Mouse (Mus musculus): ENCODE measurements around the gene Ttc7b.
A peak's percentile ranks its signal among the peaks of the same experiment; 100 is the strongest.

Ttc7b gene

DNA sequence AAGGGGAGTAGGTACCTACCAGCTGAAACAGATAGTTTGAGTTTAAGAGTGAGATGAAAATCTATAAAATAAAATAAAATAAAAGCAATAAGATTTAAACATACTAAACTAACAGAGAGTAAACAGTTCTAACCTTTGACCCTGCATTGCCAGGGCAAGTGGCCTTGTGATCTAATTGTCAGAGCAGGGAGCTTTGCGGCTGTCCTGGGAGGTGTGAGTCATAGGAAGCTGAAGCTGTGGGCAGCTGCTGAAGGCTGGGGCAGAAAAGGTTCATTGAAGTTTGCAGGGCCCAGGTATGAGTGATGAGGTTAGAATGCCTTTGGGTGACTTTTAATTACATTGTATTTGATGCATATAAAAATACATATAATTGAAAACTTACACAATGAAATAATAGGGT is 5.3 kb upstream of the Ttc7b start:
- DNase-seq (ENCODE audit: low read depth, low spot score), result no peak

DNA sequence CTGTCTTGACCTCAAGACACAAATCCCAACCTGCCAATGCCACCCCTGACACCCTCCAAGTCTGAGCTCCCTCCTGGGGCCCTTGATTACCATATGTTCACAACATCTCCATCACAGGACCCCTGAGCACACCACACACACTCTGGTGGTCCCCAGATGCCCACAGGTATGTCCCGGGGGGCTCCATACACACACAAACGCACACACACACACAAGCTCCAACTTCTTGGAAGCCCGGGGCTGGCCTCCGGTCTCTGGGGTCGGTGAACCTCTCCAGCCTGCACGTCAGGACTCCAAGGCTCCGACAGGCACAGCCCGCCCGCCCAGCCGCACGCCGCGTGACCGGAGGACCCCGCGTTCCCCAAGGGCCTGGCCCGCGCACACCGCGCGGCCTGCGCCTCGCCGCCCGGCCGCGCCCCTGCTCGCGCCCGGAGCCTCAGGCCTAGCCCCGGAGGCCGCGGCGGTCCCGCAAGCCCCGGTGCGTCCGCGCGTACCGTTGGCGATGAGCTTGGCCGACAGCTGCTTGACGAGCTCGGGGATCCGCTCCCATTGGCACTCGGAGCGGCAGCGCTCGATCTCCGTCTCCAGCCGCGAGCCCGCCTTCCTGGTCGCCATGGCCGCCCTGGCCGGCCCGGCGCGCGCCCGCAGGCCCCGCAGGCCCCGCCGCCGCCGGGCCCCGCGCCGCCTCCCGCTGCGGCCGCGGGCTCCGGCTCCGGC is 391 bp downstream of the Ttc7b start:
- peak; percentile 48 for DNase-seq (ENCODE audit: low read depth, low spot score)

DNA sequence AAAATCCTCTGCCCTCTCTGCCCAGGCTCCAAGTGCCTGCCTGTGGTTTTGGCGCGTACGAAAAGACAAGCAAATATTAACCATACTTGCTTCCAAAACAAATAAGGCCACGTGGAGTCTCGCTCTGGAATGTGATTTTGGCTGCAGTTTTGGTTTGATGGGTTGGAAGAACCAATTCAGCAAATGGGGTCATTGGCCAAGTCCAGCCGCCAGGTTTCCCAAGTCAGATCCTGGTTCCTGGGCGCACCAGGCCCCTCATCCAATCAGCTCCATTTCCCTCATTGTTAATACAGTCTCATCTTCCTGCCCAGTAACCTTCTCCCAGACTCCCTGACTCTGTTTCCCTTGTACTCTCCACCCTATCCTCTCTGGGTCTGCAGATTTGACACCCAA is 946 bp downstream of the Ttc7b start:
- no peak for DNase-seq (ENCODE audit: low read depth, low spot score)

DNA sequence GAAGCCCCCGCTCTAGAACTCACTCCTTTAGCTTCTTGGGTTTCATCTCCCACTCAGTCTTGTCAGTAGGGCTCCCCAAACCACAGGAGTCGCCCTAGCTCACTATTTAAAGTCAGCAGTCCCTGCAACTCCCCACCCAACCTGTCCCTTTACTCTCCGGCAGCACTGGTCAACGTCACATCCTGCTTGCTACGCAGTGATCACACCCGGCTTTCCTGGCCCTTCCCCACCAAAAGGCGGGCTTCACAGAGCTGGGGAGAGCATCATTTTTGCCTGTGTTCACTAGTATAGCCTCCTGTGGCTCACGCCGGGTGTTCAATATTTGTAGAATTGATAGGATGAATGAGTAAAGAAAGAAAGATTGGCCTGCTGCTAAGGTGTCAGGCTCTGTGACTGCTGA is 3.3 kb downstream of the Ttc7b start:
- DNase-seq (ENCODE audit: low read depth, low spot score), result no peak

DNA sequence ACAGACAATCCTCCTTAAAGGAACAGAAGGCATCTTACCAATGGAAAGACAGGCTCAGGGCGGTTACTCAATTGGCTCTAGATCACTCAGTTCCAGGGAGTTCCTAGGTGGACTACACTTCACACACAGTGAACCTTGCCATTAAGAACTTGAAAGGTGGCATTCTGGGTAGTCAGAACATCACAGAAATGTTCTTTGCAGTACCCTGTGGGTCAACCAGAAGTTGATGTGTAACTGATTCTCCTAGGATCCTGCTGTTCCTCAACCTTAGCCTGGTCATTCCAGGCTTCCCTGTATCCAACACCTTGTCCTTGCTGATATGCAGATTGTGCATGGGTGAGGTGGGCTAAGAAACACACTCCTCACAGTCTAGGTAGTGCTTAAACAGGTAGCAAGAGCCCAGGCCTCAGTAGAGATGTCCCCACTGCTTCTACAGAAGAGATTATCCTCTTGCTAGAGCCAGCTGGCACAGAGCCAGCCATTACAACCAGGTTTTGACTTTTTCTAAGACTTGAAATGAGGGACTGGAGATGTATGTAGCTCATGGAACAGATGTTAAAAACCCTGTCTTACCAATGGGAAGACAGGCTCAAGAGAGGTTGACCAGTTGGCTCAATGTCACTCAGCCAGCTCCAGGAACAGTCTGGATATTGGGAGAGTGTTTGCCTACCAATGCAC is 4.3 kb downstream of the Ttc7b start:
- no peak for DNase-seq (ENCODE audit: low read depth, low spot score)

DNA sequence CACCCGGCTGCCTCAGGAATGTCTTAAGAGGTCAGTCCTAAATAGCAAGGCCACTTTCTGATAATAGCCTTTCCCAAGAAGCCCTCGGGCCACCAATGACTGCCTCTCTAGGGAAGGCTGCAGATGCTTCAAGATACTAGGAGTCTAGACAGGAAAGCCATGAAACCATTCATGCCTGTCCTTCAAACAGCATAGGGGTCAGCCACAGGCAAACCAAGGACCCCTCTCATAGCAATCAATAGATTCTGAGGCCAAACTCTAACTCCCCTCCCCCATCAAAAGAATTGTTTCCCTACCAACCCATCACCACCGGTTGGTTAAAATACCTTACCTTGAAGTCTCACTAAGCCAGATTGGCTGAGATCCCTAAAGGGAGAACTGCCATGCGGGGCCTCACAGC is 5.1 kb downstream of the Ttc7b start:
- DNase-seq (ENCODE audit: low read depth, low spot score), result no peak

DNA sequence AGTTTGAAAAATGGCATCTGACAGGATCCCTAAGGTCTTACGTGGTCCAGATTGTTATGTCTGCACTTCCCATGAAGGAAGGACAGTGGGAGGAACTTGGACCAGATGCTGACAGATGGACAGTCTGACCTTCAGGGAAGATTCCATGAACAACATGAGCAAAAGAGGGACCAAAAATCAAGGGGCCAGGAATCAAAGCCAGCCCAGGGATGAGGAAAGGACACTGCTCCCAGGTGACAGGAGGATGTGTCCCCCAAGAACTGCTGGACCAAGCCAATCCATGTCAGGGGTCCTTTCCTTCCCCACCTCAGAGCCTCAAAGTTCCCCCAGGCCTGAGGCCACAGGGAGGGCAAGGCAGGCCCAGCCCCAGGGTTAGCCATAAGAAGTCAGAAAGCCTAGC is 6.0 kb downstream of the Ttc7b start:
- no peak for DNase-seq (ENCODE audit: low read depth, low spot score)

DNA sequence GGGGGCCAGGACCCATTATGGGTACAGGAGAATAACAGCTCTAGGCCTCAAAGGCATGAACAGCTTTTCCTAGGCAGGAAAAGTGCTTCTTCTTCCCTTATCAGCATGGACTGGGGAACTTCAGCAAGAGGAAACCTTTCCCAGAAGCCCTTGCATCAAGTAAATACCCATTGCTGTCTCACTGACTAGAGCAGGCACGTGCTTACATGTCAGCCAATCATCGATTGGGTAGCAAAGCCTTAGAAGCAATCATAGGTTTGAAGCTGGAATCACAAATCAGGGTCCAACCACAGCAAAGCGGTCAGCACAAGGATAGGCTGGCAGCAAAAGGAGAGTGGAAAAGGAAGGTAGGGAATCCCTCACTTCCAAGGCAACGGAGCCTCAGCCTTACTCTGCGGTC is 7.5 kb downstream of the Ttc7b start:
- DNase-seq (ENCODE audit: low read depth, low spot score), result no peak

DNA sequence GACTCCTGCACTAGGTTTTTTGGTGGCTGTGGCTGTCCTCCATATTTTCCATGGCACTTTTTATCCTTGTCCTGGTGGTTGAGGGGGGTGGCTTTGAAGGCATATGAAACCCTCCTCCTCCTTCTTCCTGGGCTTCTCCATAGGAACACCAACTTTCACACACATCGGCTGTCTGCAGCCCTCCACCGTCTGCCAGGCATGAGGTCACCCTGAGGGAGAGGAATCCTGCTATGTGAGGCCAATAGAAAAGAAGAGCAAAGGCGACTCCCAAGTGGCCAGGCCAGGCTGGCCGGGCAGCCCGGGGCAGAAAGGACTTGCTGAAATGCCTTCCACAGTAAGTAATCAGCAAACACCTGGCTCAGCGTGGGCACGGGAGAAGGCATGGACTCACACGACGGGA is 8.0 kb downstream of the Ttc7b start:
- DNase-seq (ENCODE audit: low read depth, low spot score), result no peak

DNA sequence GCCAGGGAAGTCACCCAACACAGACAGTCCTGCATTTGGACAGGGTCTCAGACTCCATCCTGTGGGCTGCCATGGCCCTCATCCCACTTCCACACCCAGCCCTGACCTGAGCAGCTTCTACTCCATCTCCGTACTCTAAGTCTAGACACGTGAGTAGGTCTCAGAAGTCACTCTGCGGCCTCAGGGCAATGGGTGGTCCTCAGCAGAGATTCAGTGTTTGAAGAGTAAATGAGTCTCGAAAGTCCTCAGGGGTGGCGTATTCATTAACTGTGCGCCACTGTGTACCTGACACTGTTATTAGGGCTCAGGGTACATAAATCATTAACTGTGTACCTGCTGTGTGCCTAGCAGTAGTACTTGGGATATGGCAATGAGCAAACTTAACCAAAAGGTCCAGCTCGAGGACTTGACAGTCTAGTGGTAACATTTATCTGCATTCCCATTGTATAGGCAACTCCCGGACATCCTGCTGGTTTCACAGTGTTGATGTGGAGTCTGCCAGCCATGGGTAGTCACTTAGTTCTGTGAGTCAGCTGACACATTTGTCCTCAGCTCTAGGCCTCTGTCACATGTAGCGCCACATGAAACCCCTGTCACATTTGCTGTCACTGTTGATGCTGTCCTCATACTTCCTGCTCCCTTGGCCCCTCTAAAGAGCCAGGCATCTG is 10.9 kb downstream of the Ttc7b start:
- no peak for DNase-seq (ENCODE audit: low read depth, low spot score)

DNA sequence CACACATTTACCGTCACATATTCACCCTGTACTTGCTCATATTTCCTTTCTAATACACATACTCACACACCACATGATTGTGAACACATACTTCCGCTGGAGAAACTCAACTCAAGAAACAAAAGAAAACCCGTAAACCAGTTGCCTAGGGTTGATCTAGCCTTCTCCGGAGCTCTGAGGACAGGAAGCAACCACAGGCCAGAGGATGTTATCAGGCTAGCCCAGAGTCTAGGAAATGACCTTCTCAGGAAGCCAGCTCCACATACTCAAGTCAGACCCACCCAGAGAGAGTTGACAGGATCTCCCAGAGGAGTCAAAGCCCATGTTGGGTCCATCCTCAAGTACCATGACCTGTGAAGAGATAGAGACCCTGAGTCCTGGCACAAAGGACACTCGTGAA is 12.0 kb downstream of the Ttc7b start:
- peak; percentile 26 for DNase-seq (ENCODE audit: low read depth, low spot score)

DNA sequence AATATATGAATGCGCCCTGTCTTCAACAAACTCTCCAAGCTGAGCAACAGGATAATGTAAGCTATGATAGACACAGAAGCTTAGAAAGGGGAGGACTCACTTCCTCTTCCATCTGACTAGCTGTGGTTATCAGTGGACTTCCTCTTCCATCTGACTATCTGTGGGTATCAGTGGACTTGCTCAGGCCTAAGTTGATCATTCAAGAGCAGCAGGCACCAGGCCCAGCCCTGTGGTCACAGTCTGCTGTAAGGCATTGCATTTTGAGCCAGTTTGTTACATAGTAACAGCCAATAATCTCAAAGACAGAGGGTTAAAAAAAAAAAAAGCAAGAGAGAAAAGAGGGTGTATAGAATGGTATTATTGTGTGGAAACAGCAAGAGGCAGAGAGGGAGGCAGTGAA is 15.1 kb downstream of the Ttc7b start:
- no peak for DNase-seq (ENCODE audit: low read depth, low spot score)

DNA sequence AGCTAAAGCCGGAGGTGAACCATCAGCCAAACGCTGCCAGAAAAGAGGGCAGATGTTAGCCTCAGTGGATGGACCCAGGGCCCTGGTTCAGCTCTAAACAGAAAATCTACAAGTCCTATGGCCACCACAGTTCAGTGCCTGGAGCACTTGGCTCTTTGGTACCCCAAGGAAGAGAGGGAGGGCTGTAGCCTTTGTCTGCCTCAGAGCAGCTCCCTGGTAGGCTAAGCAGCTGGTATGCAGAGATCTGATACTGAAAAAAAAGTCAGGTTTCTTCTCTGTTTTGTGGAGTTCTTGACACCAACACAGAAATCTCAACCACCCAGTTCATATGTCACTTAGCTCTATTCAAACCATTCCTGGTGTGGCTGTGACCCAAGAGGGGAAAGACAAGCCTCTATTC is 16.0 kb downstream of the Ttc7b start:
- DNase-seq (ENCODE audit: low read depth, low spot score), result no peak

DNA sequence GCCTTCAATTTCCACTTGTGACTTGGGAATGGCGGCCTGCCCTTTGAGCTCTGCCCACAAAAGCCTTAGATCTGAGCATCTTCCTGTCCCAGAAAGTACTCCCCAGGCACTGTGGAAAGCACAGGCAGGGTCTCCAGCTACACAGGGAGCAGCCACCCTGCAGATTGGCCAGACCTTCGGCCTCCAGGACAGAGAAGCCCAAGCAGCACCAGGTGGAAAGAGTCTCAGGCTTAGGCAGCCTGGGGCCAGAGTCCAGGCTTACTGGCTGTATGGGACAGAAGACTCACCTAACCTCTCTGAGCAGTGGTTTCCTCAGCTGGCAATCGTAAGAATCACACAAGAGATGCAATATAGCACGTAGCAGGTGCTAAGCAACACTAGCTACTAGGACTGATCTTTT is 17.0 kb downstream of the Ttc7b start:
- DNase-seq (ENCODE audit: low read depth, low spot score), result no peak

DNA sequence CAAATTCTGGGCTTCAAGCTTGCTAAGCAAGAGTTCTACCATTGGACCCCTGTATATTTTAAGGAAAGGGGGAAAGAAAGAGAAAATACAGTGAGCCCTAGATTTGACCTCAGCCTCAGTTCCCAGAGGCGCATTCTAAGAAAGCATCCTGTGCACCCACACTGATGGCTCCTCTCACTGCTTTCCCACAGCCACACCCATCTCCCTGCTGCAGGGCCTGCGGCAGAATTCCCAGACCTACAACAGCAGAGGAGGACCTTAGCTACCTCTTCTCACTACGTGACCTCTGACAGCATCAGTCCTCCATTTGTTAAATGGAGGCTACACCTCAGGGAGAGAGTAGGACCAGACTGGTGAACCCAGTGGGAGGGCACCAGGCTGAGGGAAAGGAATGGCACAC is 18.1 kb downstream of the Ttc7b start:
- DNase-seq (ENCODE audit: low read depth, low spot score), result no peak

DNA sequence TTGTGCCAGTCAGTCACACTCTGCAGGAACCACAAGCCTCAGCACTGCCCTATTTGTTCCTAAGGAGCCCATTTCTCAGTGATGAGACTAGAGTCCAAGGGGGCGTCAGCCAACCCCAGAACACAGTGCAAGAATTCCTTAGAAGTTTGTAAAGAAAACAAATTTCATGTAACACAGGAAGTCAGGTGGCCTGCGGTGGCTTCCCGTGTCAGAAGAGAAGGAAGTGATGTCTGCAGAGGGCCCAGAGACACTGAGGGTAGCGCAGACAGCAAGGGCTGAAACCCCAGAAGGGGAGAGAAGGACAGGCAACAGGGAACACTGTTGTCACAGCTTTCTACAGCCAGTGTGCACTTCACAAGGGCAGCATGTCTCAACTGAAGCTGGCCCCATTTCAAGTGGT is 19.4 kb downstream of the Ttc7b start:
- DNase-seq (ENCODE audit: low read depth, low spot score), result peak; percentile 79

DNA sequence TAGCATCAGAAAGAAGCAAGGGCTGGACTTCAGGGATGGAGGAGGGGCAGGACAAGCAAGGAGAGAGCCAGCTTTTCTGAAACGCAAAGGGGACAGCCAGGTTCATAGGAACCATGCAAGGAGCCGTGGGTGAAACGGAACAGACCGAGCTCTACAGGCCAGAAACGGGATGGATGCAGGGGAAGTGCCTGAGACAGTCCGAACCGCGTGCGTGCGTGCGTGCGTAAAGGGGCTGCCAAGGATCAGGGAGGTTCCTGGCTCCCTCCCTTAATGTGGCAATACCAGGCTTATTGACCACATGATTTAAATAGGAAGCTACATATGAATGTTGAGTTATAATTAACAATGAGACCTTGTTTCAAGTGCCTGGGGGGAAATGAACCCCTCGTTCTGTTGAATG is 21.2 kb downstream of the Ttc7b start:
- DNase-seq (ENCODE audit: low read depth, low spot score), result no peak

DNA sequence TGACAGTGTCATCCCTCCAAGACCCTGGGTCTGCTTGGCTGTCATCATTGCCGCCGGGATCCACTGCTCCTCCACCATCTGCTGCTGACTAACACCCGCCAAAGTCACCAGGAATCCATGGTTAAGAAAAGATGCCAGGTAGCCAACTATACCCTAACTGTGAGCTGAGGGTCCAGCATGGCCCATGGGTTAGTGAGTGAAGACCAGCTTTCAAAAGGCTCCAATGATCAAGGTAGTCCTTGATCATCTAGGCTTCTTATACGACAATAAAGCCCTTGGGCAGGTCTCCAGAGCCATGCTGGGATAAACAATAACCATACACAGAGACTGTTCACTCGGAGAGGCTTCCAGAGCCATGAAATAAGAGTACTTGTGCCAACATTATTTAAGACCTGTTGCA is 22.6 kb downstream of the Ttc7b start:
- no peak for DNase-seq (ENCODE audit: low read depth, low spot score)

DNA sequence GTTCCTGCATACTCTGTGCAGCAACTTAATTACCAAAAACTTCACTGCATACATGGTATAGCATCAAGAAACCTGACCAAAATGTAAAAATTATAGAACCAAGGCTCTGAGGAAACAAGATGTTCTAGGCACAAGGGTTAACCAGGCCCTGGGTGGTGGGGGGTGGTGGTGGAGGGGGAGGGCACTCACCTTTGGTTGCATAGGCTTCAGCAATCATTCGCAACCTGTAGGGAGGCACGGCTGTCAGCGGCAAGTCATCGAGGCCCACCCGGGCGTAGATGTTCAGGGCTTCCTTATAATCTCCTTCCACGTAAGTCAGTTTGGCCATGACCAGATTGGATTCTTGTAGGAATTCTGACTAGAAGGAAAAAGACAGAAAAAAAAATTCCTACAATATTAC is 25.5 kb downstream of the Ttc7b start:
- no peak for DNase-seq (ENCODE audit: low read depth, low spot score)

DNA sequence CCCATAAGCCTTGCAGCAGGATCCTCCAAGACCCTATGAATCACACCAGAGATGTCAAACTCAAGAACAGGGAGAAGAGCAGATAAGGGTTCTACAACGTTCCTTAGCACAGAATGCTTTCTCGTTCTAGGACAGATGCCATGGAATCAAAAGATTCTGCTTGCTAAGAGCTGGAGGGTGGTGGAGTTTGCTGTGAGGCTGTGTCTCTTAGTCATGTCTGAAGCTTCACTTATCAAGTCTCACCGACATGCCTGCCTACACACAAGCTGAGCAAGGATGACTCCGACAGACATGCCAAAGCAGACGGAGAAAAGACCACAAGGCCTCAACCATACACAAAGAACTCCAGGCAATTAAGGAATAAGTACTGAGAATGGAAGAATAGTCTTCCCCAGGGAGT is 27.4 kb downstream of the Ttc7b start:
- no peak for DNase-seq (ENCODE audit: low read depth, low spot score)

DNA sequence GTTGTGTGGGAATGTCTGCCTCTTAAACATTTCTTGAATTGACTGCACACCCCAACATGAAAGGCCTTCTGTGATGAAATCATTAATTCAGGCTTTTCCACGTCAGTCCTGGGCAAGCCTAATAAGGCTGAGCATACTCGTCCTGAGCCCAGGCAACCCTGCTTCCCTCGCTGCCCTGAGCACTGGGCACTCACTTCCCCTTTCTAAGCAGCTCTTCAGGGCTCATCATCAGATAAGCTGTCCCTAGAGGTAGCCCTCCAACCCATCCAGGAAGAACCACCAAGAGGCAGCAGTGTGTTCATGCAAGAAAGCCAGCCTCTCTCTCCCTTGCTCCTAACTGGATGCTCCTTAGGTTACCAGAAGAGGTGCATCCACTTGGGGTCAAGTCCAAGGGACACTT is 27.9 kb downstream of the Ttc7b start:
- DNase-seq (ENCODE audit: low read depth, low spot score), result no peak

DNA sequence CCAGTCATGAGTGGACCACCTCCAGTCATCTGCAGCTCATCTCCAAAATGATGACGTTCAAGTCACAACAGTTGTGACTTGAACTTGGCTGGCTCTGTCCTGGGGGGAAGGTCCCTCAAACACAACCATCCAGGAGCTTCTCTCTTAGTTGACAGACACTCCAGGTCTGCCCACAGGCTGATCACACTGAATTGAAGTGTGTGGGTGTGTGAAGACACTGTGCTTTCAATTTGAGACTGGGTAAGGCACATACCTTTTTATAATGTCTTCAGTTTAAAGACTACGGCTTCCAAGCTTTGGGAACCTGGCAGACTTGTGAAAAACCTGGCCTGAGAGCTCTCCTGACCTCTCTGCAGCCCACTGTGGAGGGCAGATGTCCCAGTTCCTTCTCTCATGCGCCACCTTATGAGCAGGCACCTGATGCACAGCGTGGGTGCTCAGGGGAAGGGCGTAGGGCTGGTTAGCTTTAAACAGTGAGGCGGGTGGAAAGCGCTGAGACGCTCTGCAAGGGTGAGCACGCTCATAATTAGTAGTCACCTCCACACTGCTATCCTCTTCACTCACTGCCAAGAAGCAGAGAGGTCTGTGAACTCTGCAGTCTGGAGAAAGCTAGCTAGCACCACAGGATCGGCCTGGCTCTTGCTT is 28.5 kb downstream of the Ttc7b start:
- DNase-seq (ENCODE audit: low read depth, low spot score), result no peak

DNA sequence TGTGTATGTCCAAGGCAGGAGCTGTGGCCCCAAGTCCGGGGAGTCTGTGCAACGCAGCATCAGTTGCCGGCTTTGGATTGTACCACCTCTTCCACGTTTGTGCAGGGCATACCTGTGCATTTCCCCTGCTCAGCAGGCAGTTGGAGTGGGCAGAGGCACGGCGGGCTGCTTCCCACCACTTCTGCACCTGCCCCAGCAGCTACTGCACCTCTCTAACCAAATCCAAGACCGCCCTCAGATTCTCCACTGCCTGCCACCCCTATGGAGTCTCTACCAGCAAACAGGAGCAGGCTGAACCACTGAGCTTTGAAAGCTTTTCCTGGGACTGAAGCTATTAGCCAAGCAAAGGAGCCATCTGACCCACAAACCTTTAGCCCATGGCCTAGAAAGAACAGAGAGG is 30.8 kb downstream of the Ttc7b start:
- DNase-seq (ENCODE audit: low read depth, low spot score), result no peak
